Mouse (Mus musculus) embryonic facial prominence, embryonic 15.5 days (tissue): ENCODE measurements around the gene Chit1. TPM values are rescaled to one million over a fixed set of nuclear protein-coding genes. Genes with fewer than 3 reads are reported as not detected.

ENCODE experiments used
- ATAC-seq: fragments of 200-750 bp; cut with Nextera tagmentation; 2 replicates; pipeline ENCODE4 v1.8.0; 2017; ENCODE audit warnings: low read depth, moderate TSS enrichment; ENCODE audit not compliant: insufficient number of reproducible peaks, low FRiP score, low TSS enrichment
- H3K27ac ChIP-seq: fragments of 300-500 bp; sonication (generic); replicated peaks from 2 replicates; pipeline ENCODE4 v1.5.1; 2015; ENCODE audit warnings: mild to moderate bottlenecking, inconsistent platforms
- H3K27me3 ChIP-seq: fragments of 300-500 bp; sonication (generic); 2 replicates; pipeline ENCODE4 v1.6.1; 2015; ENCODE audit warnings: inconsistent platforms
- H3K36me3 ChIP-seq: fragments of 300-500 bp; sonication (generic); 2 replicates; pipeline ENCODE4 v1.6.1; 2015; ENCODE audit warnings: mild to moderate bottlenecking, inconsistent platforms
- H3K4me1 ChIP-seq: fragments of 300-500 bp; sonication (generic); 2 replicates; pipeline ENCODE4 v1.6.1; 2015; ENCODE audit warnings: inconsistent platforms
- H3K4me2 ChIP-seq: fragments of 300-500 bp; sonication (generic); replicated peaks from 2 replicates; pipeline ENCODE4 v1.6.1; 2015; ENCODE audit warnings: mild to moderate bottlenecking, inconsistent platforms
- H3K4me3 ChIP-seq: fragments of 300-500 bp; sonication (generic); replicated peaks from 2 replicates; pipeline ENCODE4 v1.5.1; 2015; ENCODE audit warnings: mild to moderate bottlenecking, inconsistent platforms
- H3K9ac ChIP-seq: fragments of 300-500 bp; sonication (generic); 2 replicates; pipeline ENCODE4 v1.6.1; 2015; ENCODE audit warnings: inconsistent platforms
- H3K9me3 ChIP-seq: fragments of 300-500 bp; sonication (generic); replicated peaks from 2 replicates; pipeline ENCODE4 v1.6.1; 2016; ENCODE audit warnings: inconsistent platforms
- WGBS: fragments of 180-500 bp; shearing (Covaris S2); methylation state at CpG from one replicate; pipeline ENCODE4 v1.1.7; 2015; 5-methylcytosine and 5-hydroxymethylcytosine counted together
- polyA plus RNA-seq: library from polyadenylated mRNA; unstranded; fragments of >200 nt; fragmentation: Nextera tagmentation; extraction: Ambion mirVana; gene quantifications from 2 replicates; pipeline ENCODE4 v1.2.1, GENCODE M21; 2015

The Chit1 gene
- polyA plus RNA-seq, 1 experiment from 2014 or later = 0.61 TPM

- Histone ChIP-seq H3K36me3 (0 out of 2 replicates have a peak, but pooled peaks cover 6% of the 10 kb centered on the region), H3K27me3 (no peaks in the 10 kb centered on the region), H3K4me1 (peaks cover 41% of the 10 kb centered on the region), H3K9me3 (no peaks in the 10 kb centered on the region), H3K27ac (peak overlapping the region; percentile 53; the same call in 1 of the 2 replicates), H3K4me2 (no peak overlapping the region), H3K9ac (no peak overlapping the region), H3K4me3 (no peak overlapping the region)
- 46% methylated on average over 10 of the region's 10 CpGs for WGBS
- peak; percentile 27; the same call in 1 of the 2 replicates for ATAC-seq
Observed at GRCm38 (mm10) chr1:134071411-134072018, 39.5 kb upstream of the Chit1 start.

- no peak for ATAC-seq
- 80% methylated on average over 6 of the region's 6 CpGs for WGBS
- Histone ChIP-seq H3K9me3 (no peaks in the 10 kb centered on the region), H3K4me3 (no peak overlapping the region), H3K4me2 (no peak overlapping the region), H3K27ac (no peak overlapping the region), H3K36me3 (0 out of 2 replicates have a peak, but pooled peaks cover 6% of the 10 kb centered on the region), H3K4me1 (peaks cover 46% of the 10 kb centered on the region), H3K27me3 (no peaks in the 10 kb centered on the region), H3K9ac (no peak overlapping the region)
Observed at GRCm38 (mm10) chr1:134073061-134073564, 37.9 kb upstream of the Chit1 start.

- Histone ChIP-seq H3K9ac (no peak overlapping the region), H3K36me3 (0 out of 2 replicates have a peak, but pooled peaks cover 6% of the 10 kb centered on the region), H3K27me3 (no peaks in the 10 kb centered on the region), H3K4me3 (no peak overlapping the region), H3K4me1 (peaks cover 50% of the 10 kb centered on the region), H3K27ac (no peak overlapping the region), H3K4me2 (no peak overlapping the region), H3K9me3 (no peaks in the 10 kb centered on the region)
- no peak for ATAC-seq
- WGBS = 80% methylated on average over 1 of the region's 1 CpGs
Observed at GRCm38 (mm10) chr1:134073658-134074057, 37.4 kb upstream of the Chit1 start.

- Histone ChIP-seq H3K27me3 (no peaks in the 10 kb centered on the region), H3K4me3 (no peak overlapping the region), H3K9ac (no peak overlapping the region), H3K9me3 (no peaks in the 10 kb centered on the region), H3K4me2 (no peak overlapping the region), H3K4me1 (peaks cover 51% of the 10 kb centered on the region), H3K36me3 (0 out of 2 replicates have a peak, but pooled peaks cover 6% of the 10 kb centered on the region), H3K27ac (no peak overlapping the region)
- no peak for ATAC-seq
- WGBS = 73% methylated on average over 3 of the region's 3 CpGs
Observed at GRCm38 (mm10) chr1:134074184-134074583, 36.9 kb upstream of the Chit1 start.

GRCm38 (mm10) chr1:134074606-134075005 lies 36.4 kb upstream of the Chit1 start:
- H3K4me3 ChIP-seq = no peak overlapping the region
- ATAC-seq = no peak
- H3K27ac ChIP-seq = no peak overlapping the region
- peaks cover 55% of the 10 kb centered on the region for H3K4me1 ChIP-seq
- H3K4me2 ChIP-seq = no peak overlapping the region
- 81% methylated on average over 10 of the region's 10 CpGs for WGBS
- H3K27me3 ChIP-seq = no peaks in the 10 kb centered on the region
- H3K9ac ChIP-seq = no peak overlapping the region
- 0 out of 2 replicates have a peak, but pooled peaks cover 6% of the 10 kb centered on the region for H3K36me3 ChIP-seq
- H3K9me3 ChIP-seq = no peaks in the 10 kb centered on the region

- Histone ChIP-seq H3K4me3 (no peak overlapping the region), H3K4me2 (0 out of 2 replicates have a peak overlapping the region, but pooled peaks have one; percentile 34), H3K4me1 (peaks cover 54% of the 10 kb centered on the region), H3K9me3 (no peaks in the 10 kb centered on the region), H3K27me3 (no peaks in the 10 kb centered on the region), H3K36me3 (0 out of 2 replicates have a peak, but pooled peaks cover 6% of the 10 kb centered on the region), H3K9ac (no peak overlapping the region), H3K27ac (no peak overlapping the region)
- 85% methylated on average over 8 of the region's 8 CpGs for WGBS
- no peak for ATAC-seq
Observed at GRCm38 (mm10) chr1:134075532-134075931, 35.5 kb upstream of the Chit1 start.

GRCm38 (mm10) chr1:134076789-134077188 lies 34.3 kb upstream of the Chit1 start:
- H3K36me3 ChIP-seq = 0 out of 2 replicates have a peak, but pooled peaks cover 6% of the 10 kb centered on the region
- H3K9ac ChIP-seq = no peak overlapping the region
- H3K9me3 ChIP-seq = no peaks in the 10 kb centered on the region
- peak overlapping the region; percentile 34 for H3K4me2 ChIP-seq
- H3K4me3 ChIP-seq = peak overlapping the region; percentile 79; the same call in 1 of the 2 replicates
- H3K4me1 ChIP-seq = peaks cover 42% of the 10 kb centered on the region
- WGBS = 58% methylated on average over 2 of the region's 2 CpGs
- H3K27me3 ChIP-seq = no peaks in the 10 kb centered on the region
- no peak for ATAC-seq
- H3K27ac ChIP-seq = no peak overlapping the region

- Histone ChIP-seq H3K9me3 (no peaks in the 10 kb centered on the region), H3K27ac (no peak overlapping the region), H3K4me1 (peaks cover 42% of the 10 kb centered on the region), H3K4me2 (peak overlapping the region; percentile 87), H3K36me3 (0 out of 2 replicates have a peak, but pooled peaks cover 6% of the 10 kb centered on the region), H3K4me3 (peak overlapping the region; percentile 79), H3K9ac (peak overlapping the region; percentile 88; the same call in 1 of the 2 replicates), H3K27me3 (no peaks in the 10 kb centered on the region)
- 44% methylated on average over 14 of the region's 14 CpGs for WGBS
- ATAC-seq = no peak
Observed at GRCm38 (mm10) chr1:134077389-134078060, 33.5 kb upstream of the Chit1 start.

- Histone ChIP-seq H3K36me3 (0 out of 2 replicates have a peak, but pooled peaks cover 6% of the 10 kb centered on the region), H3K9ac (peak overlapping the region; percentile 88), H3K4me1 (peaks cover 47% of the 10 kb centered on the region), H3K4me3 (peak overlapping the region; percentile 79), H3K27me3 (no peaks in the 10 kb centered on the region), H3K27ac (peak overlapping the region; percentile 52; the same call in 1 of the 2 replicates), H3K9me3 (no peaks in the 10 kb centered on the region), H3K4me2 (peak overlapping the region; percentile 87)
- no peak for ATAC-seq
- WGBS = 13% methylated on average over 19 of the region's 19 CpGs
Observed at GRCm38 (mm10) chr1:134078061-134078795, 32.8 kb upstream of the Chit1 start.

GRCm38 (mm10) chr1:134078802-134079476 lies 32.1 kb upstream of the Chit1 start, which contains the start of gene Btg2:
Btg2 (minus strand) TSS chr1:134079120.
- ATAC-seq = peak; percentile 92
- WGBS = under 1% methylated on average over 61 of the region's 62 CpGs
- peak within 1 kb of the TSS; percentile 83 for H3K27ac ChIP-seq
- no peaks in the 10 kb centered on the region for H3K9me3 ChIP-seq
- peak within 1 kb of the TSS; percentile 88 for H3K9ac ChIP-seq
- peak within 1 kb of the TSS; percentile 79 for H3K4me3 ChIP-seq
- H3K4me1 ChIP-seq = peaks cover 51% of the 10 kb centered on the region
- H3K4me2 ChIP-seq = peak within 1 kb of the TSS; percentile 87
- 0 out of 2 replicates have a peak, but pooled peaks cover 6% of the 10 kb centered on the region for H3K36me3 ChIP-seq
- H3K27me3 ChIP-seq = no peaks in the 10 kb centered on the region
